Mouse (Mus musculus) midbrain, postnatal 0 days (tissue): ENCODE measurements around the gene Afdn. TPM values are rescaled to one million over a fixed set of nuclear protein-coding genes. Genes with fewer than 3 reads are reported as not detected.

ENCODE experiments used
- ATAC-seq: fragments of 200-750 bp; cut with Nextera tagmentation; 2 replicates; pipeline ENCODE4 v1.8.0; 2017; ENCODE audit warnings: moderate number of reproducible peaks, mild to moderate bottlenecking, moderate TSS enrichment, moderate library complexity; ENCODE audit not compliant: low FRiP score
- DNase-seq: peaks from one replicate; pipeline ENCODE4 v3.0.0-alpha.2; 2015; ENCODE audit warnings: low spot score
- H3K27ac ChIP-seq: fragments of 300-500 bp; sonication (generic); 2 replicates; pipeline ENCODE4 v1.5.1; 2014; ENCODE audit warnings: low read depth, mild to moderate bottlenecking, low read length, mixed read lengths
- H3K27me3 ChIP-seq: fragments of 300-500 bp; sonication (generic); 2 replicates; pipeline ENCODE4 v1.6.1; 2014; ENCODE audit warnings: low read length, control low read depth, mixed read lengths; ENCODE audit not compliant: insufficient read depth
- H3K36me3 ChIP-seq: fragments of 300-500 bp; sonication (generic); 2 replicates; pipeline ENCODE4 v1.6.1; 2014; ENCODE audit warnings: low read length, control low read depth, mixed read lengths; ENCODE audit not compliant: insufficient read depth
- H3K4me1 ChIP-seq: fragments of 300-500 bp; sonication (generic); 2 replicates; pipeline ENCODE4 v1.6.1; 2014; ENCODE audit warnings: mild to moderate bottlenecking, control low read depth, antibody characterized with exemption, low read length, mixed read lengths; ENCODE audit not compliant: insufficient read depth
- H3K4me2 ChIP-seq: fragments of 300-500 bp; sonication (generic); 2 replicates; pipeline ENCODE4 v1.6.1; 2014; ENCODE audit warnings: low read depth, mild to moderate bottlenecking, low read length, mixed read lengths; ENCODE audit not compliant: poor library complexity, severe bottlenecking
- H3K4me3 ChIP-seq: fragments of 300-500 bp; sonication (generic); 2 replicates; pipeline ENCODE4 v1.5.1; 2014; ENCODE audit warnings: low read depth, mild to moderate bottlenecking, low read length, moderate library complexity
- H3K9ac ChIP-seq: fragments of 300-500 bp; sonication (generic); replicated peaks from 2 replicates; pipeline ENCODE4 v1.6.1; 2014; ENCODE audit warnings: mild to moderate bottlenecking, low read length, moderate library complexity, mixed read lengths; ENCODE audit not compliant: poor library complexity, severe bottlenecking
- H3K9me3 ChIP-seq: fragments of 300-500 bp; sonication (generic); 2 replicates; pipeline ENCODE4 v1.6.1; 2016; ENCODE audit warnings: low read length, control low read depth
- CTCF ChIP-seq: IDR thresholded peaks from 2 replicates; pipeline ENCODE4 v1.5.1; 2016; ENCODE audit warnings: antibody characterized with exemption, mild to moderate bottlenecking
- WGBS: fragments of 180-500 bp; shearing (Covaris S2); extraction: QIAGEN DNeasy Blood & Tissue Kit; methylation state at CpG from one replicate; pipeline ENCODE4 v1.1.7; 2014; 5-methylcytosine and 5-hydroxymethylcytosine counted together
- polyA plus RNA-seq: library from polyadenylated mRNA; unstranded; fragments of >200 nt; fragmentation: Nextera tagmentation; extraction: Ambion mirVana; gene quantifications from 2 replicates; pipeline ENCODE4 v1.2.1, GENCODE M21; 2015
- total RNA-seq: library from RNA; depleted of rRNA; stranded (reverse); fragments of >200 nt; gene quantifications from 2 replicates; pipeline ENCODE4 v1.2.3, GENCODE M21; 2014

The Afdn gene
- total and polyA plus RNA-seq, 2 experiments from 2014 or later: 100 to 138 TPM

GRCm38 (mm10) chr17:13819342-13819741 lies 59.0 kb downstream of the Afdn start:
- 95% methylated on average over 4 of the region's 4 CpGs for WGBS

GRCm38 (mm10) chr17:13820676-13821075 lies 60.3 kb downstream of the Afdn start:
- Histone ChIP-seq H3K4me3 (no peak overlapping the region), H3K27ac (no peak overlapping the region), H3K27me3 (no peaks in the 10 kb centered on the region), H3K9ac (no peak overlapping the region), H3K36me3 (peaks cover 9% of the 10 kb centered on the region; the same call in 1 of the 2 replicates), H3K9me3 (no peaks in the 10 kb centered on the region), H3K4me1 (no peaks in the 10 kb centered on the region), H3K4me2 (no peak overlapping the region)
- no peak for TF ChIP-seq CTCF
- DNase-seq (no peak), ATAC-seq (no peak)
- 94% methylated on average over 2 of the region's 2 CpGs for WGBS

More at GRCm38 (mm10) chr17:13819342-13819741, 59.0 kb downstream of the Afdn start:
- no peak for TF ChIP-seq CTCF
- H3K4me3 ChIP-seq: no peak overlapping the region
- H3K27me3 ChIP-seq: no peaks in the 10 kb centered on the region
- H3K9me3 ChIP-seq: no peaks in the 10 kb centered on the region
- no peak for ATAC-seq
- peaks cover 3% of the 10 kb centered on the region; the same call in 1 of the 2 replicates for H3K36me3 ChIP-seq
- DNase-seq: no peak
- no peak overlapping the region for H3K9ac ChIP-seq
- H3K4me1 ChIP-seq: no peaks in the 10 kb centered on the region
- H3K27ac ChIP-seq: no peak overlapping the region
- H3K4me2 ChIP-seq: no peak overlapping the region

GRCm38 (mm10) chr17:13825421-13825820 lies 65.1 kb downstream of the Afdn start:
- no peak for ATAC-seq
- Histone ChIP-seq H3K27ac (no peak overlapping the region), H3K4me1 (no peaks in the 10 kb centered on the region), H3K9me3 (no peaks in the 10 kb centered on the region), H3K4me2 (no peak overlapping the region), H3K27me3 (no peaks in the 10 kb centered on the region), H3K4me3 (no peak overlapping the region), H3K36me3 (peaks cover 15% of the 10 kb centered on the region; the same call in 1 of the 2 replicates), H3K9ac (no peak overlapping the region)
- 91% methylated on average over 2 of the region's 2 CpGs for WGBS
- DNase-seq: no peak
- TF ChIP-seq CTCF: no peak

- Histone ChIP-seq H3K27ac (no peak overlapping the region), H3K27me3 (no peaks in the 10 kb centered on the region), H3K9ac (no peak overlapping the region), H3K4me1 (no peaks in the 10 kb centered on the region), H3K9me3 (no peaks in the 10 kb centered on the region), H3K4me3 (no peak overlapping the region), H3K36me3 (peaks cover 34% of the 10 kb centered on the region), H3K4me2 (no peak overlapping the region)
- TF ChIP-seq CTCF: no peak
- no peak for DNase-seq
- ATAC-seq: no peak
- 97% methylated on average over 1 of the region's 1 CpGs for WGBS
Observed at GRCm38 (mm10) chr17:13830234-13830633, 69.9 kb downstream of the Afdn start.

- ATAC-seq: 0 out of 2 replicates have a peak, but pooled peaks have one; percentile 53
- Histone ChIP-seq H3K36me3 (peaks cover 32% of the 10 kb centered on the region), H3K4me1 (no peaks in the 10 kb centered on the region), H3K9ac (no peak overlapping the region), H3K27me3 (no peaks in the 10 kb centered on the region), H3K9me3 (no peaks in the 10 kb centered on the region), H3K27ac (no peak overlapping the region), H3K4me2 (no peak overlapping the region), H3K4me3 (no peak overlapping the region)
- peak; percentile 90 for TF ChIP-seq CTCF
- peak; percentile 86 for DNase-seq
- WGBS: 74% methylated on average over 1 of the region's 1 CpGs
Observed at GRCm38 (mm10) chr17:13830636-13831341, 70.5 kb downstream of the Afdn start.

- H3K27ac ChIP-seq: no peak overlapping the region
- ATAC-seq: peak; percentile 60; the same call in 1 of the 2 replicates
- 82% methylated on average over 4 of the region's 4 CpGs for WGBS
- peaks cover 24% of the 10 kb centered on the region for H3K36me3 ChIP-seq
- peak; percentile 73 for TF ChIP-seq CTCF
- H3K9ac ChIP-seq: no peak overlapping the region
- peak; percentile 83 for DNase-seq
- no peak overlapping the region for H3K4me3 ChIP-seq
- no peaks in the 10 kb centered on the region for H3K9me3 ChIP-seq
- H3K4me1 ChIP-seq: no peaks in the 10 kb centered on the region
- H3K4me2 ChIP-seq: no peak overlapping the region
- no peaks in the 10 kb centered on the region for H3K27me3 ChIP-seq
Observed at GRCm38 (mm10) chr17:13835876-13836275, 75.5 kb downstream of the Afdn start.
